Mouse (Mus musculus) splenic B cell, adult 2 months (primary cell): ENCODE results near the gene Adnp.
A peak's percentile ranks its signal among the peaks of the same experiment; 100 is the strongest.
"Not testable (repeated sequence)": the region's sequence is repeated elsewhere in the genome, so short reads cannot be mapped to it uniquely, and the experiment has no call there.

Experiments used
- DNase-seq: peaks from one replicate; pipeline ENCODE4 v3.0.0-alpha.2; 2011; ENCODE audit warnings: low read depth, low spot score
- H3K27me3 ChIP-seq: 2 replicates; pipeline ENCODE4 v1.6.1; 2012; ENCODE audit warnings: mild to moderate bottlenecking, low read length, moderate library complexity, mixed read lengths; ENCODE audit not compliant: control insufficient read depth, poor library complexity, insufficient read depth, severe bottlenecking
- H3K36me3 ChIP-seq: 2 replicates; pipeline ENCODE4 v1.6.1; 2012; ENCODE audit warnings: mild to moderate bottlenecking, low read length, moderate library complexity, mixed read lengths; ENCODE audit not compliant: control insufficient read depth, poor library complexity, insufficient read depth, severe bottlenecking

Adnp gene

DNA sequence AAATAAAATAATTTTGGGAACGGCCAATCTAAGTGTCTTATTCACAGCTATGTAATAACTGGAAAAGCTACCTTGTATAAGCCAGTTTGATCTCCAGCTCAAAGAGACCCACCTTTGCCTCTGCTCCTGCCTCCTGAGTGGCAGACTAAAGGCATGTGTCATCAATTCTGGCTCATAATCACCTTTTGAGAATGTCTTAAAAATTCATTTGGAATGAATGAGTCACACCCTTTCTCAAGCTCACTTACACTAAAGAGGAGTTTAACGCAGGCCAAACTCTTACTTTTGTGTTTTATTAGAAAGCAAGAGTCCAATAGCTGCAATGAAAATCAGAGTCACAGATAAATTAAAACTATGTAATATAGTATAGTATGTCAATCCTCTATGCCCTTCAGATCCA is 15.1 kb downstream of the Adnp start:
- no peaks in the 10 kb centered on the region; the same call in none of the 2 replicates for H3K36me3 ChIP-seq
- DNase-seq = no peak
- no peaks in the 10 kb centered on the region for H3K27me3 ChIP-seq

DNA sequence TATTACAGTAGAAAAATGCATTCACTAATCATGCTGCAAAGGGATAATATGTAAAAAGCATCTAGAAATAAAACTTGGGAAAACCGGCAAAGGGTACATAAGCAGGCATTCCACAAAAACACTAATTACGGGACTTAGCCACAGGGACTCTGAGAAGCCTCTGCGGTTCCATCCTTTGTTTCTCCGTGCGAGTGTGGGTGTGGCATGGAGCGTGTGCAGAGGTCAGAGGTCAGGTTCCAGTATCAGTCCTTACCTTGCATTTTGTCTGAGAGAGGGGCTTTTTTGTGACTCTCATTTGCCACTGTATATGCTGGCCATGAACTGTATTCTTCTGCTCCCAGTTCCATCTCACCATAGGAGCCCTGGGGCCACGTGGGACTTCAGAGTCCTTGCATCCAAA is 31.0 kb downstream of the Adnp start:
- Histone ChIP-seq H3K27me3 (no peaks in the 10 kb centered on the region), H3K36me3 (no peaks in the 10 kb centered on the region; the same call in 1 of the 2 replicates)
- DNase-seq = no peak

DNA sequence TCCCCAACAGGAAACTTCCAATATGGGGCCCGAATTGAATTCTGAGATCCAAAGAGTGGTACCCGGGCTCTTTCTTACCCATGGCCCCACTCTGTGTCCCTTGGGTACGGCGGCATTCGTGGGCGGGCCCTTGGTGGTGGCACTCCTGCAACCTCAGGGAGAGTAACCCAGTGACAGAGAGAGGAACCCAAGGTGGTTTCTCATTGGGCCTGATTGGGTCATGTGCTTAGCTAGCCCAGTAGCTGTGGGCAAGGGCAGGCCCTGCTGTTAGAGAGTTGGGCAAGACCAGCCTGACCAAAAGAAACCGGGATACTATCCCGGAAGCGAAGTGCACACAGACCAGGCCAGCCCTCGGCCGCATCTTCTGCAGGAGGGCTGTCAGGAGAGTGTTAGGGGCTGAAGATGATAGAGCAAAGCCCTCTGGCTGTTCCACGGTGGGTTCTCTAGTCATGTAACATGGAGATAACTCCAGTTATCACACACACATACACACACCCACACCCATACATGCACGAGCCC is 36.7 kb downstream of the Adnp start:
- no peaks in the 10 kb centered on the region for H3K27me3 ChIP-seq
- peak; percentile 69 for DNase-seq
- H3K36me3 ChIP-seq = no peaks in the 10 kb centered on the region; the same call in 1 of the 2 replicates

DNA sequence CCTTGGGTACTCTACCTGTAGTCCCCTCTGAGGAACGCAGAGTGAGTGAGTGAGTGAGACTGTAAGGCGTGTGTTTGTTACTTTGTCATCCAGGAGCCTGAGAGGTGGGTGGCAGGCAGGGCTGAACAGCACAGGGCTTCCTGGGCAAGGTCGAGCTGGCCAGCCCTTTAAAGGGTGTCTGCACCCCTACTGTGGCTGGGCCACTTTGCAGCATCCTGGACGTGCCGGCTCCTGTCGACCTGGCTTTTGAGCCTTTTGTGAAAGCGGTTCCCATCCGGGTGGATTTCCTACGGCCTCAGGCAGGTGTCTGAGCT is 37.2 kb downstream of the Adnp start:
- Histone ChIP-seq H3K36me3 (no peaks in the 10 kb centered on the region; the same call in 1 of the 2 replicates), H3K27me3 (no peaks in the 10 kb centered on the region)

DNA sequence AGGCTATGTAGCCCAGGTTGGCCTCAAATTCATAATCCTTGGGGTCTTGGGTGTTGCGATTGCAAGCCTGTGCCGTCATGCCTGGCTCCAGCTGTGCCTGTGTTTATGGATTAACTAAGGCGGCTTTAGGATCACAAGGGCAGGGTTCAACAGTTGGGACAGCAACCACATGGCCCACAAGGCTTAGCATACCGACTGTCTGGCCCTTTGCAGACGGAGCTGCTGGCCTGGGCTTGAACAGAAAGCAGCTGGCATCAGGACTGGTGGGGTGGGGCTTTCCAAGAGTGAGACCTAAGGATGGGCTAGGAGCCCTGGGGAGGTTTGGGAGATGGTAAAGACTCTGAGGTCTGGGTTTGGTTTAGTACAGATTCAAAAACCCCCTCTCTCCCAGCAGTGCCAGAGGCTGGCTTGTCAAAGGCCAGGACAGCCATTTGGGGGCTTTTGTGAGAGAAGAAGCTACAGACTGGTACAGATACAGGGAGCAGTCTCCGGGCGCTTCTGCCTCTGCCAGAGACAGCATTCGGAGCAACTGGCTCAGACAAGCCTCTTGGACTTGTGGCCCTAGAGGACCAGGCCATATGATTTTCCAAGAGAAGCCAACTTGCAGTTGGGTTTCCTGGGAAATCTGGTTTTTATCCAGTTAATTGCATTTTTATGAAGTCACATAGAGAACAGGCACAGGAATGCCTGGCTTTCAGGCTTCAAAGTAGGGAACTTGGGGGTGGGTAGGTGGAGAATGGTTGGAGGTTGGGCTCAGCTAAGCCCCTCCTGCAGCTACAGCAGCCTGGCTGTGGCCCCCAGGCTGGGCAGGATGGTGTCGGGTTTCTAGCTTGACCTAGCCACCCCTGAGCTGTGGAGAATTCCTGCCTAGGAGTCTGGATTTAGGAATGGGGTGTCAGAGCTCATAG is 37.8 kb downstream of the Adnp start:
- DNase-seq = no peak
- Histone ChIP-seq H3K27me3 (no peaks in the 10 kb centered on the region), H3K36me3 (no peaks in the 10 kb centered on the region; the same call in 1 of the 2 replicates)

More for the DNA sequence above, 37.2 kb downstream of the Adnp start:
- peak; percentile 6 for DNase-seq

DNA sequence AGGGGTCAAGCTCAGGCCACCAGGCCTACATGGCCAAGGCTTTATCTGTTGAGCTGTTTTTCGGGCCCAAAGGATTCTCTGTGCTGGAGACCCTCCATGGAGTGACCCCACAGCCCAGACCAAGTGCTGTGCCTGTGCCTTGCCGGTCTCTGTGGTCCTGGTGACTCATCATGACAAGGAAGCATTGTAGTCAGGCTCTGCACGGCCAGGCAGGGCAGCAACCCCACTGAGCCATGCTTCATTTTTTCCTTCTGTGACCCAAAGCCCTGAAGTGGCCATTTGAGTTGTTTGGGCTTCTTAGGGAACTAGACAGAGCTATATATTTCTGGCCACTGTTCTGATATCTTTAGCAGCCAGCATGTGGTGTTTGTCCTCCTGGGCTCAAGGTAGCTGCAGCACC is 39.1 kb downstream of the Adnp start:
- Histone ChIP-seq H3K27me3 (no peaks in the 10 kb centered on the region), H3K36me3 (no peaks in the 10 kb centered on the region; the same call in 1 of the 2 replicates)
- no peak for DNase-seq

DNA sequence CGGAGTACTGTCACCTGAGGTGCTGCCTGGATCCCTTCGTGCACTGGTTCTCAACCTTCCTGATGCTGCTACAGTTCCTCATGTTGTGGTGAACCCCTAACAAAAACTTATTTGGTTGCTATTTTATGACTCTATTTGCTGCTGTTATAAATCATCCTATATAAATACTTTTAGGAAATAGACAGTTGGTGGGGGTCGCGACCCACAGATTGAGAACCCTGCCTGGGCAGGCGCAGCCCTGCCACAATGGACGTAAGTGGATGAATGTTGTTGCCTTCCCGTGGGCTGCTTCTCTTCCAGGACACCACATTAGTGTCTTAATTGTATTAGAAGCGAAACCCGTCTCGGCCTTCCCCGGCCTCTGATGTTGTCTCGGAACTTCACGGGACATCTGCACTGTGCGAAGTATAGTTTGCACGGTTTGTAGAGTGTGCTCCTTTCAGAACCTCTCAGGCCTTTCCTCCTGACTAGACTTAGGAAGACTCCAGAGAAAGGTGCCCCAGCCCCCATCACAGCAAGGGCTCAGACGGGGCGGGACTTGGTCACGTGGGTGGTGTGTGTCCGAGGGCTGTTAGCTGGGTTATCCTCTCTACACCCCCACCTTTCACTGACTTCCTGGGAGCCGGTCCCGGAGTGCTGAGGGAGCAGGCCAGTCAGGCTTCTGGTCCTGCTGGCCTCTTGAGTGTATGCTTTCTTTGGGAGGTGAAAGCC is 40.0 kb downstream of the Adnp start:
- no peaks in the 10 kb centered on the region for H3K27me3 ChIP-seq
- DNase-seq = no peak
- no peaks in the 10 kb centered on the region; the same call in 1 of the 2 replicates for H3K36me3 ChIP-seq

DNA sequence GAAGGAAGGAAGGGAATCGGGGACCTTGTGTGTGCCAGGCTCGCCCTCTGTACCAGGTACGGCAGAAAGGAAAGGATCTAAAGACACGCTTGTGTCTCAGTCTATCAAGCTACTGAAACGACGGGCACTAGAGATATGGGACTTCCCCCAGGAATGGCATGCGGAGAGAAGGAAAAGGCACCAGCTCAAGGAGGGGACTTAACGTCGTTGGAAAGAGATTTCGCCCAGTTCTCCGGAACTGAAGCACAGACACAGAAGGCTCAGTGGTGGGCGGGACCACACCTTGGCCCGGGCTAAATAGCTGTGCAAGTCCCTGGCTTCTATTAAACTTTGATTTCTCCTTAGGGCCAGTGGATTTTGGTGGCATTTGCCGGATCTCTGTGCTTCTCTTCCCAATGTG is 44.9 kb downstream of the Adnp start:
- no peak for DNase-seq
- Histone ChIP-seq H3K27me3 (no peaks in the 10 kb centered on the region), H3K36me3 (no peaks in the 10 kb centered on the region)

DNA sequence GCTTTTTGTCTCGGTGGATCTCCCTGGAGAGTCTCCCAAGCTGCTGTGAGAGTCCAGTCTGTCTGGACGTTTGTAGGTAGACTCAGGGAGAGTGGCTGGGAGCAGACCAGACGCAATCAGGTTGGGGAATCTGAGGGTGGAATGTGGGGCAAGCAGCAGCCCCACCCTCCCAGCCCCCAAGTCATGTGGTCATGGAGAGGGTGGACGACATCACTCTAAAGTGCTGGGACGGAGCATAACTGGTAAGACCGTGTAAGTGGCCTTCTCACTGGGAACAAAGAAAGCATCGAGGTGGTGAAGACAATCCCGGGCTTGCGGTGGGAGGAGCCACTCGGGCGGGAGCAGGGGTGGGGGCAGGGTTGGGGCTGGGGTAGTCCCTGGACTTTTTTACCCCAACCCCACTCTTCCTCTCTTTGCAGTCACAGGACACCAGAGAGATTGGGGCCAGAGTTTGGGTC is 45.4 kb downstream of the Adnp start:
- no peak for DNase-seq
- Histone ChIP-seq H3K27me3 (no peaks in the 10 kb centered on the region), H3K36me3 (no peaks in the 10 kb centered on the region)

DNA sequence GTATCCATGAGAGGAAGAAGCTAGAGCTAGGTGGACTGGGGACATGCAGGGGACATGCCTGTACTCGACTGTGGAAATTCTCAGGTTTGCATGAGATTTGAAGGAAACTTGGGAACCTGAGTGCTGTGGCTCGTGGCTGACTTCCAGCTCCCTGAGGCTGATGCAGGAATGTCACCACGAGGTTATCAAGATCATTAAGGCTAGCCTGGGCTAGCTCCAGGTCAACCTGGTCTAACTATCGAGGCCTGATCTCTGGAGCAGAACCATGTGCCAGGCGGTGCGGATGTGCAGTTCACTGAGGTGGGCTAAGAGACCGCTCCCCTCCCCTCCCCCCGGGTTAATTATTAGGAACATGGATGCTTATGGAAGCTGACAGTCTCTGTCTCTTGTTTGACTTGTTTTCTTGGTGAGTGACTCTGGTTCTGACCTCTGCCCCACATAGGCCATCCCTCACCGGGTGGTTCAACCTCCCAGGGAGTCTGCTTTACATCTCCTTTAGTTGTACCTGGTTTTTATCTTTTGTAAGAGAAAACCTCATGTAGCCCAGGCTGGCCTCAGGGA is 46.5 kb downstream of the Adnp start:
- Histone ChIP-seq H3K36me3 (no peaks in the 10 kb centered on the region), H3K27me3 (no peaks in the 10 kb centered on the region)
- DNase-seq = no peak

DNA sequence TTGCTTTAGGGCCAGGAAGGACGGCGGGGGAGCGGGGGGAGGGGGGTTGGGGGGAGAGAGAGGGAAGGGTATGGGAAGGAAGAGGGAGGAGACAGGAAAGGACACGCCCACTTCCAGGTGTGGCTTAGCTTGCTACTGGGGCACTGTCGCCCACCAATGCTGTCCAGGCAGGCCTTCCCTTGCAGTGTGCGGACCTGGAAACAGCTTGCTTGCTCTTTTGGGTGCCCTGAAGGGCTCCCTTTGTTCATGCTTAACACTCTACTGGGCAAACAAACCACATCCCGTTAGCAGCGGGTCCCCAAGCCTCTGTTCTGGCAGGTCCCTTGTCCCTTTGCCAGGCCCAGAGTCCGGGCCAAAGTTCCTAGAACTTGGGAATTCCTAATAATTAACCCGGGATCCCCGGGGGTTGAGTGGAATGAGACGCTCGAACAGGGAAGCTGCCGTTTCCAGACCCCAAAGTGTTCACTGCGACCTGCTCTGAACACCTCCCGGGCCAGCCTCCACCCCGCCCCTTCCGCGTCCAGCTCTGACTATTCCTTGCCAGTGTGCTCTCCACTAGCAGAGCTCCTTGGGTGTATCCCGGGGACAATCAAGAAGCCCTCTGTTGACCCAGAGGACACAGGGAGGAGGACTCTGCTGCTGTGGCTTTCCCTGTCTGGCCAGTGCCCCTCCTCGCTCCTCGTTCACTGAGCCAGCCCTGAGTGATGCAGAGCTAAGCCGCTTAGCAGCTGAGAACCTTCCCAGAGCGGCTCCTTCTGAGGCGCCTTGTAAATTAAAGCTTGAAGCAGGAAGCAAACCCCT is 47.8 kb downstream of the Adnp start:
- DNase-seq = peak; percentile 58
- Histone ChIP-seq H3K36me3 (no peaks in the 10 kb centered on the region), H3K27me3 (no peaks in the 10 kb centered on the region)

DNA sequence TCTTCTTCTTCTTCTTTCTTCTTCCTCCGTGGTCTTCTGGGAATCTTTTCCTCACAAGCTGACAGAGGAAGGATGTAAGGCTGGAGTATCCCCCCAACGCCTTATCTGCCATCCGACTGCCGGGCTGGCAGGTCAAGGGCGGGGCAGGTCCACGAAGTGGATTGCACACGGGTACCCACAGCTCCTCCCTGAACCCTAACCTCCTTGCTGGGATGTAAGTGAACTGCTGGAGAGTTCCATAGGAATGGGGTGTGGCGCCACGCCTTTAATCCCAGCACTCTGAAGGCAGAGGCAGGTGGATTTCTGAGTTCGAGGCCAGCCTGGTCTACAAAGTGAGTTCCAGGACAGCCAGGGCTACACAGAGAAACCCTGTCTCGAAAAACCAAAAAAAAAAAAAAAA is 48.9 kb downstream of the Adnp start:
- H3K27me3 ChIP-seq, DNase-seq, H3K36me3 ChIP-seq: not testable (repeated sequence)

DNA sequence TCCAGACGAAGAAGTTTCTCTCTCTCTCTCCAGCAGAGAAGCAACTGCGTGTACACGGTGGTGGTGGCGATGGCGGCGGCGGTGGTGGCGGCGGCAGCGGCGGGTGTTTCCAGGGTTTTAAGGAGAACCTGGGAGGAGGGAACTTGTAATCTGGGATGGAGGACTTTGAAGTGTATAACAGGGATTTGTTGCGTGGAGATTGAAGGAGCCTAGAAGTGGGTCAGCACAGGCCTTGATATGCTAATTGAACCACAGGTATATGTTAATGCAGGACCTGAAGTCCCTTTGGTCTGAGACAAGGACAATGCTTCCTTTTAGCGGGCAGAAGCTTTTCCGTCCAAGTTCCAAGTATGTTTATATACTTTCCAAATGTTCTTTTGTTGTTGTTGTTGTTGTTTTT is 50.6 kb downstream of the Adnp start:
- Histone ChIP-seq H3K27me3 (no peaks in the 10 kb centered on the region), H3K36me3 (no peaks in the 10 kb centered on the region)
- no peak for DNase-seq

DNA sequence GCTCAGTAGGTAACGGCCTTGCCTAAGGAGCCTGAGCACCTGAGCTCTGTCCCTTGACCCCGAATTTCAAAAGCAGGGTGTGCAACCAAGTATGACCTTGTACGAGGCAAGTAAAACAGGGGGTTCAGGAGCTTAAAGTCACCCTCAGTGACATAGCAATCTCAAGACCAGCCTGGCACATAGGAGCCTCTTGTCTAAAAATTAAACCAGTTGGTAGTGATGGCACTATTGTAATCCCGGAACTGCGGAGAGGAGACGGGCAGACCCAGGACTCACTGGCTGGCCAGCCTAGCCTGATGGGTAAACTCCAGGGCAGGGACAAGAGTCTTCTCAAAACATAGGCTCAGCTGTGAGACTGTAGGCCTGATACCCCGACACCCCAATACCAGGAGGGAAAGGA is 51.2 kb downstream of the Adnp start:
- Histone ChIP-seq H3K36me3 (no peaks in the 10 kb centered on the region), H3K27me3 (no peaks in the 10 kb centered on the region)
- DNase-seq = no peak
